Mouse (Mus musculus) left cerebral cortex, postnatal 14 days (tissue): ENCODE results near the gene Lrrc45. TPM values are rescaled to one million over a fixed set of nuclear protein-coding genes. Genes with fewer than 3 reads are reported as not detected.
"Not testable (repeated sequence)": the region's sequence is repeated elsewhere in the genome, so short reads cannot be mapped to it uniquely, and the experiment has no call there.

Source experiments
- DNase-seq, 2 experiments: peaks; one replicate each; pipeline ENCODE4 v3.0.0; 2021 to 2022; ENCODE audit warnings: low spot score in 2 of 2, mixed read lengths in 1 of 2
- intact Hi-C: fragments of 180-260 bp; cut with DNase I; formaldehyde crosslinking; loops from one replicate; pipeline ENCODE4 v1.15.1; 2025
- total RNA-seq, 2 experiments: library from RNA; stranded (reverse); gene quantifications; 2 replicates each; pipeline ENCODE4 v1.2.3; 2021

Gene Lrrc45
- total RNA-seq, 2 experiments from 2014 or later, result 57.2 to 60.1 TPM

GRCm38 (mm10) chr11:120760236-120760635 is 46.5 kb downstream of the Lrrc45 start:
- intact Hi-C loops, result no loop called here
- no peak for DNase-seq

GRCm38 (mm10) chr11:120761811-120762671 is 48.3 kb downstream of the Lrrc45 start:
- intact Hi-C loops, result no loop called here
- DNase-seq, result no peak

- DNase-seq, intact Hi-C loops: not testable (repeated sequence)
Observed at GRCm38 (mm10) chr11:120762672-120763041, 48.9 kb downstream of the Lrrc45 start, which contains the start of gene Hmga1b. Hmga1b (plus strand) TSS chr11:120762794.

- intact Hi-C loops, DNase-seq: not testable (repeated sequence)
Observed at GRCm38 (mm10) chr11:120763121-120763999, 49.6 kb downstream of the Lrrc45 start.

GRCm38 (mm10) chr11:120767023-120767422 is 53.3 kb downstream of the Lrrc45 start:
- DNase-seq, intact Hi-C loops: not testable (repeated sequence)

- no peak for DNase-seq
- intact Hi-C loops, result no loop called here
Observed at GRCm38 (mm10) chr11:120768206-120768605, 54.5 kb downstream of the Lrrc45 start.

Other genes with a start within 250 kb of the Lrrc45 start
- gene Arl16, start 246.3 kb upstream of the Lrrc45 start, total RNA-seq, result 10 to 100 TPM; 59.5 to 60.1 TPM
- gene Mrpl12, start 229.3 kb upstream of the Lrrc45 start, total RNA-seq, result 10 to 100 TPM; 74.6 to 78.2 TPM
- 10 to 100 TPM; 19.2 to 22.3 TPM for gene Slc25a10, start 222.1 kb upstream of the Lrrc45 start, total RNA-seq
- under 1 TPM; 0.17 to 0.18 TPM for gene Gcgr, start 183.2 kb upstream of the Lrrc45 start, total RNA-seq
- 100 to 1,000 TPM in 1 of 2 experiments, 10 to 100 TPM in 1; 95.9 to 101 TPM for gene Mcrip1, start 164.2 kb upstream of the Lrrc45 start, total RNA-seq
- gene Ppp1r27, start 162.8 kb upstream of the Lrrc45 start, total RNA-seq, result not detected
- gene P4hb, start 140.7 kb upstream of the Lrrc45 start, total RNA-seq, result 100 to 1,000 TPM; 125 to 127 TPM
- gene Arhgdia, start 132.3 kb upstream of the Lrrc45 start, total RNA-seq, result 100 to 1,000 TPM; 397 to 401 TPM
- gene Alyref, start 115.6 kb upstream of the Lrrc45 start, total RNA-seq, result 10 to 100 TPM; 65.4 to 72.9 TPM
- 100 to 1,000 TPM in 1 of 2 experiments, 10 to 100 TPM in 1; 99.6 to 100 TPM for gene Anapc11, start 115.5 kb upstream of the Lrrc45 start, total RNA-seq
- 1 to 10 TPM in 1 of 2 experiments, under 1 TPM in 1; 0.97 to 1.0 TPM for gene Npb, start 105.4 kb upstream of the Lrrc45 start, total RNA-seq
- 100 to 1,000 TPM; 131 to 134 TPM for gene Pcyt2, start 96.0 kb upstream of the Lrrc45 start, total RNA-seq
- gene Sirt7, start 88.7 kb upstream of the Lrrc45 start, total RNA-seq, result 10 to 100 TPM; 34.7 to 42.4 TPM
- 10 to 100 TPM; 84.3 to 94.3 TPM for gene Mafg, start 80.3 kb upstream of the Lrrc45 start, total RNA-seq
- gene Pycr1, start 70.2 kb upstream of the Lrrc45 start, total RNA-seq, result 1 to 10 TPM; 3.8 to 4.0 TPM
- 1 to 10 TPM; 5.9 to 6.0 TPM for gene Myadml2, start 65.8 kb upstream of the Lrrc45 start, total RNA-seq
- 1 to 10 TPM; 5.7 to 8.9 TPM for gene Notum, start 52.8 kb upstream of the Lrrc45 start, total RNA-seq
- 10 to 100 TPM; 50.0 to 59.5 TPM for gene Aspscr1, start 41.0 kb upstream of the Lrrc45 start, total RNA-seq
- gene Cenpx, start 187 bp upstream of the Lrrc45 start, total RNA-seq, result 10 to 100 TPM; 26.8 to 30.2 TPM
- 10 to 100 TPM; 92.2 to 99.5 TPM for gene Rac3, start 7.5 kb downstream of the Lrrc45 start, total RNA-seq
- gene Dcxr, start 13.4 kb downstream of the Lrrc45 start, total RNA-seq, result 1 to 10 TPM; 5.7 to 7.8 TPM
- 1 to 10 TPM; 1.5 to 3.0 TPM for gene Cbr2, start 18.2 kb downstream of the Lrrc45 start, total RNA-seq
- gene Hmga1b, start 48.9 kb downstream of the Lrrc45 start, total RNA-seq, result 10 to 100 TPM; 25.9 to 30.1 TPM
- 10 to 100 TPM; 75.3 to 79.6 TPM for gene Rfng, start 70.3 kb downstream of the Lrrc45 start, total RNA-seq
- gene Gps1, start 70.3 kb downstream of the Lrrc45 start, total RNA-seq, result 100 to 1,000 TPM; 141 to 144 TPM
- gene Dus1l, start 82.5 kb downstream of the Lrrc45 start, total RNA-seq, result 10 to 100 TPM; 44.2 to 49.0 TPM
- 100 to 1,000 TPM; 207 to 211 TPM for gene Fasn, start 110.6 kb downstream of the Lrrc45 start, total RNA-seq
- gene Ccdc57, start 218.9 kb downstream of the Lrrc45 start, total RNA-seq, result 1 to 10 TPM; 6.2 to 7.0 TPM
- 1 to 10 TPM; 3.2 to 4.2 TPM for gene Slc16a3, start 234.6 kb downstream of the Lrrc45 start, total RNA-seq